Mouse (Mus musculus) layer of hippocampus, postnatal 25 days (tissue): ENCODE measurements around the gene Foxc2. TPM values are rescaled to one million over a fixed set of nuclear protein-coding genes. Genes with fewer than 3 reads are reported as not detected.

Experiments
- DNase-seq, 2 experiments: peaks; one replicate each; pipeline ENCODE4 v3.0.0; 2022; ENCODE audit warnings: mixed read lengths in 2 of 2, low spot score in 1 of 2; ENCODE audit errors: extremely low spot score in 1 of 2
- total RNA-seq, 2 experiments: library from RNA; stranded (reverse); gene quantifications; 2 replicates each; pipeline ENCODE4 v1.2.3; 2021

Foxc2 gene
- total RNA-seq, 2 experiments from 2014 or later = 0.66 to 0.82 TPM

GRCm38 (mm10) chr8:121085561-121085960 is 30.4 kb upstream of the Foxc2 start:
- DNase-seq = no peak

GRCm38 (mm10) chr8:121086004-121086900 is 29.7 kb upstream of the Foxc2 start:
- DNase-seq = no peak

GRCm38 (mm10) chr8:121088281-121088680 is 27.7 kb upstream of the Foxc2 start:
- DNase-seq = no peak

DNA sequence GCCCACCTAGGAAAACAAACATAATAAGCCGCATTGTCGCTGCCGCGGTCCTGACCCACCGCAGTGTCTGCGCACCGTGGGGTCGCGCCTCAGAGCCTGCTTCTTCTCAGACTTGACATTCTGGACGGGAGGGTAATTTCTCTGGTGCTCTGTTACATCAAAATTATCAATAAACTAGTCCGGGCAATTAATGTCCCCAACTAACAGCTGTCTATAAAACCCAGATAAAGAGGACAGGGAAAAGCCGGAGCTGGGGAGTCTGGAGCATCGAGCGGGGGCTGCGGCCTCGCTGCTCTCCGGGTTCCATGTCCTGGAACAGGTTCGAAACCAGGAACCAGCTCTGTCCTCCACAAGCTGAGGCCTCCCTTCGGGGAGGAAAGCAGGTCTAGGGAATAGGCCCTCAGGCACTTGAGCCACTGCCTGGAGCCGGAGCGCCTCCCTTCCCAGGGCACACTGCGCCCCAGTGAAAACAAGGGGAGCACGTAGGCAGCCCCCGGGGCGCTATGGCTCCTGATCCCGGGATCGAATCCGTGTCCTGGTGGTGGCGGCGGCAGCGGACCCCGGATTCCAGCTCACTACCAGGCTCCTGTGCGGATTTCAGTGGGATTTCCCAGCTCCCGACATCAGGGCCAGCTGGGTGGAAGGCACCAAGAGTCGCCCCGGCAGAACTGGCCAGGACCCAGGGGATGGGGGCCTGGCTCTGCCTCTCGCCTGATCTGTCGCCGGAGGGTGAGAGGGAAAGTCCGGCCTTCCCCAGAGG is 26.9 kb upstream of the Foxc2 start:
- no peak for DNase-seq

DNA sequence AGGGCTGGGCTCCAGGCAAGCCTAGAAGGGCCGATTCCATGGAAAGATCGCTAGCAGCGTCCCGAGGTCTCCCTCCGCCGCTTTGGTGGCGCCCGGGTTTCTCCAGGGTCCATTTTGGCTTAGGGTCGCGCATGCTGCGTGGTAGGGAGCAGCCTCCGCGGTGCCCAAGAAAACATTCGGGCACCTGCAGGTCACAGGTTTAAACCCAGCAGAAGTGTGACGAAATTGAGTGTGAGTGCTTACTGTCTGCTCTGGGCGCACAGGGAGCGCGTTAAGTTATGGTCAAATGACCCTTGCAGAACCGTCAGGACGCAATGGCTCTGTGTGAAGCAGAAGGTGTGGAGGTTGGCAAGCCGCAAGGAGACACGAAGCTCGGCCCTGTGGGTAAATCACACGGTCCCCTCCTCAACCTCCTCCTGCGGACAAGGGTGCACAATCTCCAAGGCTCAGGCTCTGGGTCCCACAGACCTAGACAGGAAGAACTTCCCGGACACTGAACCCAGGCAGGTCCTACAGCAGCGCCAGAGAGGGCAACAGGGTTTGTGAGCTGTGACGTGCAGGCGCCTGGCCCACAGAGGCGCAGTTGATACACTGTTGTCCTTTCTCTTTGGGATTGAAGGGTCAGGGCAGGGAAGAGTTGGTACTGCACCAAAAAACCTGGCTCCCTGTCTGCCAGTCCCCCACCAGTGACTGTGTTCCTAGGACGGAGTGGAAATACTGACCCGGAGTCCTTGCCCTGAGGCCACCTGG is 26.2 kb upstream of the Foxc2 start:
- DNase-seq = no peak

DNA sequence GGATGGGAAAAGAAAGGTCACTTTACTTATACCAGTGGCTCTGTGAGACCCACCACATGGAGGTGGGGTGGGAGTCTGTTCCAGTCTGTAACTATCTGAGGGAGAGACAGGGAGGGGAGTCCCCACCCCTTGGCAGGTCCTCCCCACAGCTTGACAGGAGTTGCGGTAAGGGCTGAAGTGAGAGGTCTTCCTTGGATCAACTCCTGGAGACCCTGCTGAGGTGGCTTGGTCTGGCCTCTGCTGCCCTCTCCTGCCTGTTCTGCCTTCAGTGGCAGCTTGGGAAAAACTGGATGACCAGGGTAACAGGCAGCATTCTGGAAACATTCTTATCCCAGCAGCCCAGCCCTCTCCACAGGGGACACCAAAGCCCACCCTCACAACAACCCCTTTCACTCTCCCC is 25.3 kb upstream of the Foxc2 start:
- no peak for DNase-seq

DNA sequence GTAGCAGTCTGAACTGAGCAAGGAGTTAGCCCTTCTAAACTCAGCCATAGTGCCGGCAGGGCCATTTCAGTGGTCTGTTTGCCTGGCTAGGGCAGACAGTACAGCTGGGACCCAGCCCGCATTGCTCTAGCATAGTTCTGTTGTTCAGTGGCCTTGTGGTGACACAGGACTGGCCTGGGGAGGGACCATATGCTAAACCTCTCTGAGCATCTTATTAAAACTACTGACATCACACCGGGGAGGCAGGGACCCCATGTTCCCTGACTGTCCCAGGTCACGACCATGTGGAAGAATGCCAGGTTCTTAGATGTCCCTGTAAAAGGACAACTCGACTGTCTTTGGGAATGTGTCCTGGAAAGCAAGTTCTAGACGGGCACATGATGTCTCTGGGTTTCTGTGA is 23.8 kb upstream of the Foxc2 start:
- no peak for DNase-seq

DNA sequence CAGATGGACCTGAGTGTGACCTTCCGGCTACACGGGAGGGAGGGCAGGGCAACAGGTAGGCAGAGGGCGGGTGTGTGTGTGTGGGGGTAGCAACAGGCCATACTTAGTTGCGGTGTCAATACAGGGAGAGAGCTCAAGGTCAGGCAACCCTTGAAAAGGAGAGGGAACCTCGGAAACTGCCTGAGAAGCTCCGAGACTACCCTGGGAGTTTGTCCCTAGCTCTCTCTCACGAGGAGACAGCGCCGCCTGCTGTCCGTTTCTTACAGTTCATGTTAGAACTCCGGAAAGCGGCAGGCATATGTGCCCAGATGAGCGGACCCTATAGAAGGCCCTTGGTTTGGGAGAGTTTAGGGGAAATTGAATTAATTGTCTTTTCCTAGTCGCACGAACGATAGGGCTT is 23.3 kb upstream of the Foxc2 start:
- DNase-seq = peak; percentile 77 to 97

- no peak for DNase-seq
Measured at GRCm38 (mm10) chr8:121093496-121093895, 22.5 kb upstream of the Foxc2 start.

GRCm38 (mm10) chr8:121104049-121104818 is 11.7 kb upstream of the Foxc2 start:
- peak; percentile 64 to 87 for DNase-seq

GRCm38 (mm10) chr8:121107668-121108656 is 8.0 kb upstream of the Foxc2 start, which contains the start of gene Mthfsd:
Gene Mthfsd (minus strand): TSS chr8:121108392.
- peak; percentile 96 to 98 for DNase-seq

DNA sequence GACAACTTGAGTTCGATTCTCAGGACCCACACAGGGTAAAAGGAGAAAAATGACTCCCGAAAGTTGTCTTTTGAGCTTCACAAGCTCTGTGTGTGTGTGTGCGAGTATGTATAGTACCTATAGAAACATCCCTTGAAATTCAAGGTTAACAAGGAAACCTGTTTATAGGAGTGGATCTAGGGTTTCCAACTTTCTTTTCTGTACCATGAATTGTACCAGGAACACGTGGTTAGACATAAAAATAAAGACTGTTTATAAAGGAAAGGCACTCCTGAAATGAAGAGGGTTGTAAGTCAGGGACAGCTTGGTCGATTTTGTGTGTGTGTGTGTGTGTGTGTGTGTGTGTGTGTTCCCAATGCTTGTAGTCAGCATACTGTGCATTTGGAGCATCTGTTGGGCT is 7.3 kb upstream of the Foxc2 start:
- no peak for DNase-seq

GRCm38 (mm10) chr8:121111145-121111907 is 4.6 kb upstream of the Foxc2 start:
- DNase-seq = no peak

DNA sequence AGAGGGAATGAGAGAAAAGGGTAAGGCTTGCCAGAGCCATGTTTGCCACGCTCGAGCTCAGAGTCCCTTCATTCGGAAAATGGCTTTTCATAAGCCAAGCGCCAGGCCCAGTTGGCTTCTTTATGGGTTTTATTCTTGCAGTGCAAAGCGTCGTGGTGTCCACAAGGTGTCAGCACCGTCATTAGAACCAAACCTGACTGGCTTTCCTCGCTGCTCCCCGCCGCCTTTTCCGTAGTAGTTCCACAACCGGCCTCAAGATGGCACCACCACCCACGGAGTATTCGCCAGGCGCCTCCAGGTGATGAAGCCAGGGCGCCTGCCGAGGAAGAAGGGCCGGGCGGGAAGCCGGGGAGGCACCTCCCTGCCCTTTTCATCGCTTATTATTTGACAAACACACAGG is 2.7 kb upstream of the Foxc2 start:
- DNase-seq = peak; percentile 99

DNA sequence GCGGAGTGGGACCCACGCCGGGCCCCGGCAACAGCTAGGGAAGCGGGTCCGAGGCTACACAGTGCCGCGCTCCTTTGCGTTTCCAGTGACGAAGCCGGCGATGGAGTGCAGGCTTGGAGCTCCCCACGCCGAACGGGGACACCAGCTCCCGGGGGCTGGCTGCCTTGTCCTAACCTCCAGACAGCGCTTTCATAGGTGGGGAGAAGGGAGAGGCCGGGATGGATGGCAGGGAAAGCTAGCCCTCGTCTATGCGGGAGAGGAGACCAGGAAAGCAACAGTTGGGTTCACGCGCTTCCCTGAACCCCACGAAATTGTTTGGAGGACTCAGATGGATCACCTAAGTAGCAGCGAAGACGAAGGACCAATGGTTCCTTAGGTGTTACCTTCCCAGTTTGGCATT is 835 bp upstream of the Foxc2 start:
- no peak for DNase-seq

- DNase-seq = no peak
Measured at GRCm38 (mm10) chr8:121116591-121117185, 717 bp downstream of the Foxc2 start.

DNA sequence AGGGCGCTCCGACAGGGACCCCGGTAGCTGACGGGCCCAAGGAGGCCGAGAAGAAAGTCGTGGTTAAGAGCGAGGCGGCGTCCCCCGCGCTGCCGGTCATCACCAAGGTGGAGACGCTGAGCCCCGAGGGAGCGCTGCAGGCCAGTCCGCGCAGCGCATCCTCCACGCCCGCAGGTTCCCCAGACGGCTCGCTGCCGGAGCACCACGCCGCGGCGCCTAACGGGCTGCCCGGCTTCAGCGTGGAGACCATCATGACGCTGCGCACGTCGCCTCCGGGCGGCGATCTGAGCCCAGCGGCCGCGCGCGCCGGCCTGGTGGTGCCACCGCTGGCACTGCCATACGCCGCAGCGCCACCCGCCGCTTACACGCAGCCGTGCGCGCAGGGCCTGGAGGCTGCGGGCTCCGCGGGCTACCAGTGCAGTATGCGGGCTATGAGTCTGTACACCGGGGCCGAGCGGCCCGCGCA is 1.2 kb downstream of the Foxc2 start:
- DNase-seq = no peak

DNA sequence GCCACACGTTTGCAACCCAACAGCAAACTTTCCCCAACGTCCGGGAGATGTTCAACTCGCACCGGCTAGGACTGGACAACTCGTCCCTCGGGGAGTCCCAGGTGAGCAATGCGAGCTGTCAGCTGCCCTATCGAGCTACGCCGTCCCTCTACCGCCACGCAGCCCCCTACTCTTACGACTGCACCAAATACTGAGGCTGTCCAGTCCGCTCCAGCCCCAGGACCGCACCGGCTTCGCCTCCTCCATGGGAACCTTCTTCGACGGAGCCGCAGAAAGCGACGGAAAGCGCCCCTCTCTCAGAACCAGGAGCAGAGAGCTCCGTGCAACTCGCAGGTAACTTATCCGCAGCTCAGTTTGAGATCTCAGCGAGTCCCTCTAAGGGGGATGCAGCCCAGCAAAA is 1.9 kb downstream of the Foxc2 start:
- no peak for DNase-seq
